Mouse (Mus musculus) frontal cortex, postnatal 14 days (tissue): ENCODE results near the gene Grin2a.
A peak's percentile ranks its signal among the peaks of the same experiment; 100 is the strongest.
"Not testable (repeated sequence)": the region's sequence is repeated elsewhere in the genome, so short reads cannot be mapped to it uniquely, and the experiment has no call there.

Experiments used
- DNase-seq, 2 experiments: peaks; one replicate each; pipeline ENCODE4 v3.0.0; 2022; ENCODE audit warnings: low spot score in 2 of 2

The Grin2a gene

DNA sequence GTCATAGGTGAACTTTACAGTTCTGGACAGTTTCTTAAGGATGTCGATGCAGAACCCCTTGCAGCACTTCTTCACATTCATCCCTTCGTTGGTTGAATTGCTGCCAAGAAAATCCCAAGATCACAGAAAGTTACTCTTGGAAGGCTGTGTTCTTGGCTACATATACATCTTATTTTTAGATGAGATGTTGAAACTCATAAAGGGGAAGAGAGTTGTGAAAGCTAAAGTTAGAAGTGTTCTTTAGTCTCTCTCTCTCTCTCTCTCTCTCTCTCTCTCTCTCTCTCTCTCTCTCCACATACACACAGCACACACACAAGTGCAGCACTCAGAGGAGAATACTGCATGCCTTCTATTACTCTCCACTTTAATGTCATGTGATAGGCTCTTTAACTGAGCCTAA, 331.9 kb downstream of the Grin2a start:
- DNase-seq: no peak

DNA sequence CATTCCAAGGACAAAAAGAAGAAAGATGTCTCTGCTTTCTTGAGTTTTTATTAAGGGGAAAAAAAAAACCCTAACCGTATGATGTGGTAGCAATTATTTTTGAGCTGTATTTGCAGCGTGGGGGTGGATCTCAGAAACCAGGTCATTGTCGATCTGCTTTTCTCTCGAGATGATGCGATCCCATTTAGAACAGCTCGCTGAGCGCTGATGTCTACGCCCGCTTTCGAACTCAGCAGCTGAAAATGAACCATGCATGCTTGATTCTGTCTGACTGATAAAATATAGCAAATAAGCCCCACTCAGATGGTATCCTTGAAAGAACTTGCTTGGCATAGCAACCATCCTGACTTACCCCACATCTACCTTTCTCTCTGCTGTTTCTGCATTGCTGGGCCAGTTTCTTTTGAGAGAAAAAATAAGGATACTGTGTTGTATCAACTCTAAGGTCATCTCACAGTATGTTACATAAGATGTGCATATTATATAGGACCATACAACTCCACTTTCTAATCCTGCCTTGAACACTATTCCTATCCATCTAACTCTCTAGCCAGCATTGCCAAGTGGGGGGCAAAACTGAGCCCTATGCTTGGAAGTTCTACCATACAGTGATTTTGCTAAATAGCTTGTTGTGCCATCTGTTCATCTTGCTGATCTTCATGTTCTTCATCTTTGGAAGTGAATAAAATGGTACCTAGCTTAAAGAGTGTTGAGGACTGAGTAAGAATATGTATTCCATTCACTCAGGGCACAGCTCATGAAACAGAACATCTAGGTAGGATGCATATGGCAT, 369.5 kb downstream of the Grin2a start:
- DNase-seq: peak; percentile 34 to 49

DNA sequence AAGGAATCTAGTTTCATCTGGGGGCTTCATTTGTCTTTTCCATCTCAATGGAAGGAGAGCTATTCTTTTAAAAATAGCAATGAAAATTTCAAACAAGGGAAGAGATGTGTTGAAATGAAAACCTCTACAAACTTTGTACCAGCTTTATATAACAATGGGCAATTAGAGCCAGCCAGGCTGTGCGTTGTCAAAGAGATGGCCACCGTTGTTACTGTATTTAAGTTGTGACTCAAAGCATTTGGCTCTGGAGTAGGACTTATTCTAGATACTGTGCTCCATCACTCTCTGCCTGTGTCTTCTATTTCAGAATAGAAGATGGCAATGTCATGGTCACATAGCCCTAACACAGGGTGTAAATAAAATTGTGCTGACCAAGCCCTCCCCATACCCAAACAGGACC, 371.0 kb downstream of the Grin2a start:
- DNase-seq: no peak

DNA sequence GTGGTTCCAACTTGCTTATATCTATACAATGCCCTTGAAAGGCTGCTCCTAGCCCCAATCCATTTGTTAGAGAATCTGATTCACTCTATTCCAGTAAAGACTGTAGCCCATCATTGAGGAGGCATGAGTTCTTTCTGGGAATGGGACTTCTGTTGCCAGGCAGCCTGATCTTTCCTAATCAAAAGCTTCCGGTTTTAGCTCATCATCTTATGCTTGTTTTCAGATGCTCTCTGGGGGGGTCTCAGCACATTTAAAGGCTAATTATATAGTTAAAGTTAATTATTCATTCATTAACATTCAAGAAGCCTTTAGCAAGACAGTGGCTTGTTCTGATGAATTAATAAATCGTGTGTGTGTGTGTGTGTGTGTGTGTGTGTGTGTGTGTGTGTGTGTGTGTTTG, 377.2 kb downstream of the Grin2a start:
- no peak for DNase-seq

DNA sequence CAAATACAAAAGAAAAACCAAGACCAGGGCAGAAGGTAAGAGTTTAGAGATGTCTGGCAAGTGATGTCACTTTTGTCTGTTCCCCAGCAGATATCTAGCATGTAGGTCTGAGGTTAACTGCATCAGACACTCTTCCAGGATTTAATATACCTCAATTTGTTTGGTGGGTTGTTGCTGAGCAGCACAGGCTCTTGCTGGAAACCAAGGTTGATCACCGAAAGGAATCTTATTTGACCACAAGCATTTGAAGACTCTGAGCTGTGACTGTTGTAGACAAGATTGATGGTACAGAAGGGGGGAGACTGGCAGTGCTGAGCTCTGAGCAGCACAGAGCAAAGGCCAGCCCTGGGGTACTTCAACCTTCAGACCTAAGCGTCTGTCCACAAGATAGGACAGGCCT, 378.1 kb downstream of the Grin2a start:
- DNase-seq: no peak

DNA sequence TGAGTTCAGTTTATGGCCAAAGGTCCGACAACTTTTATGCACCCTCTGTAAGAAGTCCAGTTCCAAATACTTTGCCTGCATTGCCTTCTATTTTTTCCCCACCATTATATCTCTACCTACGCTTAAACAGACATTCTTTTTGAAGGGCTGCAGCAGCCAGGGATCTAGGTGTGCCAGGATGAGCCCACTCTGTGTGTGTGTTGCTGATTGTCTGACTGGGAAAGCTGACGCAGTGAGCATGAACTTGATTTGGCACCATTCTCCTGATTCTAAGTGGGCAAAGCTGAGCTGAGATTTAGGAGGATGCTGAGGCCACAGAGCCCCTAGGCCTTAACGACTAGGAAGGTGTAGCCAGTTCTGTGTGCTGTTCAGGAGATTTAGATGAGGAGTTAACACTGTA, 378.6 kb downstream of the Grin2a start:
- no peak for DNase-seq

DNA sequence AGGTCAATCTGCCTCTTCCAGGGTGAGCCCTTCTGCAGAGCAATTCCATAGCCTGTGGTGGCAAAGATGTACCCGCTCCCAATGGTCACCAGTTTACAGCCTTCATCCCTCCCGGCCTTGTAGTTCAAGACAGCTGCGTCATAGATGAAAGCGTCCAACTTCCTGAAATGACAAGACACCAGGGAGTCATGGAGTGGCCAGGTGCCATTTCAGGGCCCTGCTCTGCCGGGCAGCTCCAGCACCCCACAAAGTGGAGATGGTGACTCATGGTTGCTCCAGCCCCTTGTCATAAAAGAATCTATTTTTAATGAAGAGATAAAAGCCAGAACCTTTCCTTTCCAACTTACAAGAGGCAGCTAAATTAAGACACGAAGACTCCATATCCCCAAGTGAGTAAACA, 382.8 kb downstream of the Grin2a start:
- not testable (repeated sequence) for DNase-seq

DNA sequence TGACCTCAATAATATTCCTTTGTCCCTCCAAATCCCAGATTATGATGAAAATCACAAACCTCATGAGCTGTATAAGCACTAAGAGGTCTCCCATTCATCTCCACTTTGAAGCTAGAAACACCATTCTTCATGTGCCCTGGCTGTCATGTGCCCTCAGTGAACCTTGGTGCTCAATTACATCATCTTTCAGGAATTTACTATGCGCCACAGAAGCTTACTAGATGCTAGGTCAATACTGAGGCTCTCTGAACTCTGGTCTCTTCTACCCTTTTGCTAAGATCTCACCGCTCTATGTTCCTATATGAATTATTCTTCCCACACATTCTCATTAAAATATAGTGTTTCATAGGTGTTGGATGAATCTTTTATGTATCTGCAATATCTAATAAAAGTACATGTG, 387.9 kb downstream of the Grin2a start:
- no peak for DNase-seq

DNA sequence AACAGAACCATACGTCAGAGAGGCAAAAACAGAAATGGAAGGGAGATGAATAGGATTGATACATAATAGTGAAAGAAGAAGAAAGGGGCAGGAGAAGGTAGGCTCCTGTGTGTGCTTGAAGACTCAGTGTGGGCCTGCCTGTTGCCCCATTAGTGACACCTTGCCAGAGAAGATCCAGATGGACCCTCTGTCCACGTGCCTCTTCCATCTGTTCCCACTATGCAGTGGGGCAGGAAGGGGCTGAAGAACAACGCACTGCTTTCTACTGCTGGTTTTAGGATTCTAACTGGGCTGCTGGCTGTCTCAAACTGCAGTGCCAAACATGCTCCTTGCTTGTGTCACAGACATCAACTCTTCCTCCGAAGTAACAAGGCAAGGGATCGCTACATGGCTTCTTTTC, 391.4 kb downstream of the Grin2a start:
- DNase-seq: no peak

DNA sequence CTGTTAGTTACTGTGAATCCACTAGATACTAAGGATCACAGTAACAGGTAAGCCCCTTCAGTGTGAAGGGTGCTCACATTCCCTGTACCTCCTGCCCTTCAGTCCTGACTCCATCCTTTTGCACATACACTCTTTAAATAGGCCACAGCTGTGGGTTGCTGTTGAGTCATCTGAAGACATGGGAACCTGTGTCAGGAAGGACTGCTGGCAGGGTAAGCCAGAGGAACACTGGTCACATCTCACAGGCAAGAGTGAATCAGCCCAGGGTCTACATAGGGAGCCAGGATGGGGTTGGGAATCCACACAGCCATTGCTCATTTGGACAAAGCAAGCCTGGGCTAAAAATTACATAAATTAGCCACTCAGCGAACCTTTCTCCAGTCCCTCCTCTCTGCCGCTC, 392.8 kb downstream of the Grin2a start:
- no peak for DNase-seq

DNA sequence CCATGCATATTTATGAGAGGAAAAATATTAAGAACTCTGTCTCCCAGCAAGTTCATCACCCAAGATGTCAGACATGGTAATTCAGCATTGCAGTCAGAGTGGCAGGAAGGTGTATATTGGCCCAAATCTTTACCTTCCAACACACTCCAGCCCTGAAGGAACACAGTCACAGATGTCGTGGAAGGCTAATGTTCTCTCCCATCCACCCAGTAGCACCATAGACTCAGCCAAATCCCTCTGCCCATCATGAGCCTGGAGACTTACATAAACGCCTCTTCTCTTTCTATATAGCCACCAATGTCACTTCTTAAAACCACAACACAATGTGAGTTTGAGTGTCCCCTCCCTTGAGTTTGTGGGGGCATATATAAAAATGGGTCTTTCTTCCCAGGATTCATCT, 406.2 kb downstream of the Grin2a start:
- no peak for DNase-seq

DNA sequence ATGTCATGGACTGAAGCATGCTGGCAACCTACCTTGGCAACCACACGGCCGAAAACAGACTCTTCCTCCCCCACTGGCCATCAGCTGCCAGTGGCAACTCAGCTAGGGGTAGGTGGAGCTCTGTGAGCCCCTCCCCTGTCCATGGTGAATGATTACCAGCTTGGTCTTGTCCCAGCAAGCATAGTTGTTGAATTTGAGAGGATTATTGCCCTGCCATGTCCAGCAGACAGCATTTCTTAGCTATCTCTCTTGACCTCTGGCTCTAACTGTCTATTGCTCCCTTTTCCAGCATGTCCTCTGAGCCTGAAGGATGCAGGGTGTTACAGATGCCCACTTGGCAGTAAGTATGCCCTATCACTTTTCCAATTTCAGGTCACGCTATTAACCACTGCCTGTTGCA, 406.9 kb downstream of the Grin2a start:
- DNase-seq: no peak

DNA sequence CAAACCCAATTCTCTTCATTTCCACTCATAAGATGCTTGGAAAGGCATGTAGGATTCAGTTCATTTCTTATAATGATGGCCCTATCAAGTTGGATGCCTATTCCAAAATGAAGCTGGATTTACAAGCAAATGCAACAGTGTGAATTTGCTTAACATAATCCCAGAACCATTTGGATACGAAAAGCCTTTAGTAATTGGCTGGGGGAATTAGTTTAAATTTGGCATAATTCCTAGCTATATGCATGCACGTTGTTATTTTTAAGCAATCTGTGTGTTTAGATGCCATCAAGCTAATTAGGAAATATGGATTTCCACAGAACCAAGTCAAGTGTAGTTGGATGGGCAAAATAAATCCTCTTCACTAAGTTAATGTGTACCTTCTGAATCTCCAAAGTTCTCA, 411.4 kb downstream of the Grin2a start:
- DNase-seq: no peak

DNA sequence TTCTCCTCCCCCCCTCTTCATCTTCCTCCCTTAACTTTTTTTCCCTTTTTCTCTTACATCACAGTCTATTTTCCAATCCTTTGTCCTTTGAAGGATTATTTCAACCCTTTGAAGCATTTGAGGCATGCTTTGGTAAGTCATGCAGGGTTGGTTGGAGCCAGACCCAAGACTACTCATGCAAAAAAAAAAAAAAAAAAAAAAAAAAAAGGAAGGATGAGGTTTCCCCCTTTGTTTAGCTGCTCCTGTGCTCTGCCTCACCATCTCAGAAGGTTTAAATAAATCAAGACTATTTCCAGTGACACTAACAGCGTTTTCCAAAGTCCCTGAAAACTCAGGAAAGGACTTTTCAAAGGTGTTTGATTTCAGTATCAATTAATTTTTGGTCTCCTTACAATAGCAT, 423.6 kb downstream of the Grin2a start:
- DNase-seq: no peak

DNA sequence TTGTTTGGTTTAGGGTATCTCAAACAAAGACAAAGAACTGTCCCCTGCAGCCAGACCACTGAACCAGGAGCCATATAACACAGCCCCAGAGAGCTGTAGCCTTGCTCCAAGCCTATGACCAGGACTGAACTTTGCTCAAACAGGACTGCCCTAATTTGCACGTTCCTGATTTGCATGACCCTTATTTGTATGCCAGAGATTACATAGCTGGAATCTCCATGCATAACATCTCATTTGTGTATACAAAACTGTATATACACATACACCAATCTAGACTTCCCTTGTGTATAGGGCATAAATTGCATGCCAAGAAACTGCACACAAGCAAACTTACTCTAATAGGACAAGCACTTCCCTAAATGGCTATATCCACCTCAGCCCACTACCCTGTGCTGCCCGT, 428.1 kb downstream of the Grin2a start:
- no peak for DNase-seq

DNA sequence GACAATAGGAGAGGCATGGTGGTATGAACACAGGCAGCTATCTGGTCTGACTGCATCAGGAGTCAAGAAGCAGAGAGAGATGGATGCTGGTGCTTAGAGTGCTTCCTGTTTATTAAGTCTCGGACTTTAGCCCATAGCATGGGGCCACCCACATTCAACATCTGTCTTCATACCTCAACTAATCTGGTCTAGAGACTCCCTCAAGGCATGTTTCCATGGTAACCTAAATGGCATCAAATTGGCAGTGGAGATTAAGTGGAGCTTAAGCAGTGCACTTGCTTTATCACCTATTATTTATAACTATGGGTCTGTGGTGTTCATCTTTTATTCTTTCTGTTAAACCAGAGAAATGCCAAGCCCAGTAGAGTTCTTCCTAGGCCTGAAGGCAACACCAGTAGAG, 433.5 kb downstream of the Grin2a start:
- no peak for DNase-seq

DNA sequence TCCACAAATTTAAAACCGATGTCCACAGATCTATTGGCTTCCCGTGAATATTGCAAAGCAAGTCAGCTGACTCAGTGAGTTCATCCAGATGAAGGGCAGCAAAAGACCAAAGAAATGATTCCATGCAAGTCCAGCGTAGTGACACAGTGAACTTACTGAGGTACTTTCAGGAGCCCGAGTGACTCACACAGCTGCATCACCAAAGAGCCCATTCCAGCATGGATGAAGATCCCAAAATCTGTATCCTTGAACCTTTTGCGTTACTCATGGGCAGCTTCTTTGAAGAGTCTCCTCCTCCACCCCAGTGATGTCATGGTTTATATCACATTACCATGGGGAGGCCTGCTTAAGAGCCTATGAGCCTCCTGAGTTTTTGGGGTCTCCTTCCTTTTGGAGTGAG, 460.2 kb downstream of the Grin2a start:
- no peak for DNase-seq

DNA sequence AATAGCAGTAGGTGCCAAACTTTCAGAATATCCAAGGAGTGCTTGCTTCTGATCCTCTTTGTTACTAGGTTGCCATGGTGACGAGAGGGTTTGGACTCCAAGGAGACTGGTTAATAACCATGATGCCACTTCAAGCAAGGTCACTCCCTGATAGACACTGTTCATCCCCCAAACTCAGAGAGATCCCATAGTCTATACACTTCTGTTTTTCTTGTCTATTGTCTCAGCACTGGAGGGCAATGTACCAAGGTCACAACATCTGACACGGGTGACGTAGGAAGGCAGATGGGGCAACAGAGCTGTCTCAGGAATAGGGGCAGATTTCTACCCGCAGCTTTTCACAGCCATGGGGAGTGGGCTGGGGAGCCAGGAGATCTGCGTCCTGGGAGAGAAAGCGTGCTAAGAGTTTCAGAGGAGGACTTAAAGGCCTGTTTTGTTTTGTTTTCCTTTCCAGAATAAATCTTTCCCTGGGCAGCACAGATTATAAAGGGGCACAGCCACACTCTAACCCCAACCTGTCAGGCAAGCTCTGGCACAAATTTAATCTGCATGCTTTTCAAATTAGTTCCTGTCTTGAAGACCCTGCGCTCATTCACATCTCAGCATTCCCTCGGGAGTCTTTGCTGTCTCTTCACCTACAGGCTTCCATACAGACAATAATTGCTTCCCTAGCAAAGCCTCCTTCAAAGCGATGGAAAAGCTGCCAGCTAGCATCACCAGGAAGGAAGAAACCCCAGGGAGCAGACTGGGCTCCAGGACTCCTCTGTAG, 461.6 kb downstream of the Grin2a start:
- no peak for DNase-seq

DNA sequence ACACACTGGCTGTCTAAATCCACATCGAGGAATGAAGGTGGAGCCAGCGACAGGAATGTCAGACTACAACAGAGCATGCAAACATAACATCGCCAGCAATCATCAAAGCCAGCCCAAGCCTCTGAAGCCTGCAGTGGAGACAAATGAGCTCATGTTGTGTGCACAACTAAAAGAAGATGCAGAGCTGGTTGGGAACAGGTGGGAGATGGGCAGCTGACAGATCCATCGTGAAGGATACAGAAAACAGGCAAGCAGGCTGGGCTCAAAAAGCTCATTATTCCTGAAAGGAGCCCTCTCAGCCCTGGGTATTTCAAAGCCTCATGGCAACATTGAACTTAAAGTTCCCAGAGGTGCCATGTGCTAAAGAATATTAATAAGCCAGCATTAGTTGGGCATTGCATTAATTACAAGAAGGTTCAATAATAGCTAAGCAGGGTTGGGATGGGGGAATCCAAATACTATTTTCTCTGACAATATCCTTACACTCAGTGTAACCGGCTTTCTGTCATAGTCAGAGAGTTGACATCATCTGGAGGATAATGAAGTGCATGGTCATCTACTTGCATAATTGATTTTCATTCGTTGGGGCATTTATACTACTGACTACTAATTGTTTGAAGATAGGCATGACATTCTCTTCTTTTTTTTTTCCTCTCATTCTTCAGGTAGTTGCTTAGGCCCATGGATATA, 462.4 kb downstream of the Grin2a start:
- DNase-seq: no peak

DNA sequence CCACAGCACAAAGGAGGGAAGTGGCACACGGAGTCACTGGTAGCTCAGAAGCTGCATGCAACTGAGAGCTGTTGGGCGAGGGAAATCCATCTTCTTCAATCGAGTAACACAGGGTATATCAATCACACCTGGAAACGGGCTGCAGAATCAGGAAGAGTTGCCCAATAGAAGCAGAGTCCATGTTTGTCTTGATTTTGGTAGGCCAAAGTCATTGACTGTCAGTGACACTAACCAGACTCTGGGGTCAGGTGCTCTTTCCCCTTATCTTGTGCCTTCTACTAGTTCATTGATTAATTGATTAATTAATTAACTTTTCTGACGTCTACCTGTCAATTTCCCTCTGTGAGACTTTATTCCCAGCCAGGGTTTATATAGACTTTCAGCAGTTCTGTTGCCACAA, 468.1 kb downstream of the Grin2a start:
- DNase-seq: no peak

DNA sequence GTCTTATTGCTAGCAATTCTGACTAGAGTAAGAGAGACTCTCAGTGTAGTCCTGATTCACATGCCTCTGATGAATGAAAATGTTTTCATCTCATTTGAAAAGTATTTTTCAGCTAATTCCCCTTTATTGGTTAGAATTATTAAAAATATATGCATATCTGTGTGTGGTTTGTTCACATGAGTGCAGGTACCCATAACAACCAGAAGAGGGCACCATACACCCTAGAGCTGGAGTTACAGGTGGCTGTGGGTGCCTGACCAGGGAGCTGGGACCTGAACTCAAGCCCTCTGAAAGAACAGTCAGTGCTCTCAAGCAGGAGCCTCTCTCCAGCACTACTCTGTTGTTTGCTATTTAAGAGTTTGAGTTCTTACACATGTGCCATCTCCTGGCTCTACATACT, 472.0 kb downstream of the Grin2a start:
- no peak for DNase-seq
